Mouse (Mus musculus) limb, embryonic 14.5 days (tissue): ENCODE data around the gene Optn. TPM values are rescaled to one million over a fixed set of nuclear protein-coding genes. Genes with fewer than 3 reads are reported as not detected.

ENCODE experiments used
- ATAC-seq: fragments of 200-750 bp; cut with Nextera tagmentation; 2 replicates; pipeline ENCODE4 v1.8.0; 2017; ENCODE audit warnings: low read depth, moderate number of reproducible peaks, moderate TSS enrichment; ENCODE audit not compliant: low FRiP score
- DNase-seq: peaks from one replicate; pipeline ENCODE4 v3.0.0-alpha.2; 2015; ENCODE audit warnings: low spot score
- H3K27ac ChIP-seq: fragments of 300-500 bp; sonication (generic); replicated peaks from 2 replicates; pipeline ENCODE4 v1.5.1; 2014; ENCODE audit warnings: low read depth, mild to moderate bottlenecking, low read length, moderate library complexity, mixed read lengths
- H3K27me3 ChIP-seq: fragments of 300-500 bp; sonication (generic); 2 replicates; pipeline ENCODE4 v1.6.1; 2014; ENCODE audit warnings: low read length, mixed read lengths; ENCODE audit not compliant: control insufficient read depth, insufficient read depth
- H3K36me3 ChIP-seq: fragments of 300-500 bp; sonication (generic); 2 replicates; pipeline ENCODE4 v1.6.1; 2014; ENCODE audit warnings: mild to moderate bottlenecking, low read length, moderate library complexity, mixed read lengths; ENCODE audit not compliant: control insufficient read depth, insufficient read depth
- H3K4me1 ChIP-seq: fragments of 300-500 bp; sonication (generic); 2 replicates; pipeline ENCODE4 v1.6.1; 2014; ENCODE audit warnings: antibody characterized with exemption, low read length, mixed read lengths; ENCODE audit not compliant: control insufficient read depth, insufficient read depth
- H3K4me2 ChIP-seq: fragments of 300-500 bp; sonication (generic); replicated peaks from 2 replicates; pipeline ENCODE4 v1.6.1; 2014; ENCODE audit warnings: low read depth, mild to moderate bottlenecking, low read length, moderate library complexity; ENCODE audit not compliant: severe bottlenecking
- H3K4me3 ChIP-seq: fragments of 300-500 bp; sonication (generic); replicated peaks from 2 replicates; pipeline ENCODE4 v1.5.1; 2014; ENCODE audit warnings: low read length
- H3K9ac ChIP-seq: fragments of 300-500 bp; sonication (generic); 2 replicates; pipeline ENCODE4 v1.6.1; 2014; ENCODE audit warnings: mild to moderate bottlenecking, low read depth, low read length, moderate library complexity; ENCODE audit not compliant: severe bottlenecking
- H3K9me3 ChIP-seq: fragments of 300-500 bp; sonication (generic); 2 replicates; pipeline ENCODE4 v1.6.1; 2016; ENCODE audit warnings: low read length; ENCODE audit not compliant: control insufficient read depth
- POLR2A ChIP-seq: fragments of 200-500 bp; IDR thresholded peaks from 2 replicates; pipeline ENCODE4 v1.8.0; 2012; ENCODE audit warnings: inconsistent platforms, mild to moderate bottlenecking, moderate library complexity, borderline replicate concordance; ENCODE audit not compliant: insufficient read depth, insufficient read length; ENCODE audit errors: extremely low read depth
- WGBS: fragments of 180-500 bp; shearing (Covaris S2); extraction: QIAGEN DNeasy Blood & Tissue Kit; methylation state at CpG from one replicate; pipeline ENCODE4 v1.1.7; 2014; 5-methylcytosine and 5-hydroxymethylcytosine counted together
- polyA plus RNA-seq, 2 experiments: library from polyadenylated mRNA; depleted of rRNA in 1 of 2; stranded (reverse) in 1 of 2; unstranded in 1 of 2; fragments of >200 nt; fragmentation: Nextera tagmentation in 1 of 2; extraction: Ambion mirVana in 1 of 2; gene quantifications; 2 replicates each; pipeline versions ENCODE4 v1.2.1 to v1.2.3; 2012 to 2014

Gene Optn
- polyA plus RNA-seq, 2 experiments = 3.0 to 5.0 TPM

GRCm38 (mm10) chr2:5036411-5037076, 27.3 kb downstream of the Optn start:
- no peak overlapping the region for H3K9ac ChIP-seq
- H3K9me3 ChIP-seq = no peaks in the 10 kb centered on the region
- no peaks in the 10 kb centered on the region for H3K36me3 ChIP-seq
- TF ChIP-seq POLR2A = no peak
- H3K4me3 ChIP-seq = no peak overlapping the region
- 87% methylated on average over 10 of the region's 10 CpGs for WGBS
- no peak for ATAC-seq
- DNase-seq = no peak
- no peak overlapping the region for H3K4me2 ChIP-seq
- H3K27ac ChIP-seq = no peak overlapping the region
- no peaks in the 10 kb centered on the region for H3K27me3 ChIP-seq
- no peaks in the 10 kb centered on the region for H3K4me1 ChIP-seq

GRCm38 (mm10) chr2:5035241-5035640, 28.6 kb downstream of the Optn start:
- ATAC-seq (no peak), DNase-seq (no peak)
- H3K9ac ChIP-seq = no peak overlapping the region
- 83% methylated on average over 9 of the region's 9 CpGs for WGBS
- H3K4me3 ChIP-seq = no peak overlapping the region
- no peak for TF ChIP-seq POLR2A
- no peaks in the 10 kb centered on the region for H3K36me3 ChIP-seq
- H3K27me3 ChIP-seq = no peaks in the 10 kb centered on the region
- H3K9me3 ChIP-seq = no peaks in the 10 kb centered on the region
- H3K4me1 ChIP-seq = no peaks in the 10 kb centered on the region
- no peak overlapping the region for H3K4me2 ChIP-seq
- H3K27ac ChIP-seq = no peak overlapping the region

GRCm38 (mm10) chr2:5034801-5035200, 29.1 kb downstream of the Optn start:
- DNase-seq (no peak), ATAC-seq (no peak)
- Histone ChIP-seq H3K4me3 (no peak overlapping the region), H3K36me3 (no peaks in the 10 kb centered on the region), H3K27ac (no peak overlapping the region), H3K4me2 (no peak overlapping the region), H3K9ac (no peak overlapping the region), H3K27me3 (no peaks in the 10 kb centered on the region), H3K4me1 (no peaks in the 10 kb centered on the region), H3K9me3 (no peaks in the 10 kb centered on the region)
- 83% methylated on average over 8 of the region's 8 CpGs for WGBS
- TF ChIP-seq POLR2A = no peak

GRCm38 (mm10) chr2:5033546-5034420, 30.1 kb downstream of the Optn start:
- Histone ChIP-seq H3K4me1 (no peaks in the 10 kb centered on the region), H3K27me3 (no peaks in the 10 kb centered on the region), H3K4me2 (no peak overlapping the region), H3K9ac (no peak overlapping the region), H3K36me3 (no peaks in the 10 kb centered on the region), H3K9me3 (no peaks in the 10 kb centered on the region), H3K4me3 (no peak overlapping the region), H3K27ac (no peak overlapping the region)
- TF ChIP-seq POLR2A = no peak
- no peak for ATAC-seq
- WGBS = 54% methylated on average over 15 of the region's 15 CpGs
- DNase-seq = no peak

- WGBS = 69% methylated on average over 5 of the region's 5 CpGs
- no peaks in the 10 kb centered on the region for H3K4me1 ChIP-seq
- DNase-seq (no peak), ATAC-seq (no peak)
- no peak overlapping the region for H3K4me2 ChIP-seq
- H3K9me3 ChIP-seq = no peaks in the 10 kb centered on the region
- no peaks in the 10 kb centered on the region for H3K27me3 ChIP-seq
- H3K9ac ChIP-seq = no peak overlapping the region
- H3K36me3 ChIP-seq = no peaks in the 10 kb centered on the region
- TF ChIP-seq POLR2A = no peak
- H3K27ac ChIP-seq = no peak overlapping the region
- H3K4me3 ChIP-seq = no peak overlapping the region
Observed at GRCm38 (mm10) chr2:5032665-5033064, 31.2 kb downstream of the Optn start.
